Mouse (Mus musculus) kidney, adult 2 months (tissue): ENCODE results near the gene Rps2. TPM values are rescaled to one million over a fixed set of nuclear protein-coding genes. Genes with fewer than 3 reads are reported as not detected.
"Not testable (repeated sequence)": the region's sequence is repeated elsewhere in the genome, so short reads cannot be mapped to it uniquely, and the experiment has no call there.

Experiments
- DNase-seq: peaks from one replicate; pipeline ENCODE4 v3.0.0; 2021
- H3K27ac ChIP-seq: fragments of 200-500 bp; 2 replicates; pipeline ENCODE4 v1.5.1; 2012; ENCODE audit warnings: low read depth, low read length, control low read depth, inconsistent platforms; ENCODE audit not compliant: insufficient read depth
- H3K27me3 ChIP-seq: fragments of 200-500 bp; replicated peaks from 2 replicates; pipeline ENCODE4 v1.6.1; 2012; ENCODE audit warnings: mild to moderate bottlenecking, moderate library complexity, low read length, inconsistent platforms; ENCODE audit not compliant: control insufficient read depth, insufficient read depth
- H3K36me3 ChIP-seq: fragments of 200-500 bp; 2 replicates; pipeline ENCODE4 v1.6.1; 2012; ENCODE audit warnings: mild to moderate bottlenecking, moderate library complexity, low read length, inconsistent platforms; ENCODE audit not compliant: control insufficient read depth, insufficient read depth
- H3K4me1 ChIP-seq: fragments of 200-500 bp; 2 replicates; pipeline ENCODE4 v1.6.1; 2011; ENCODE audit warnings: low read length; ENCODE audit not compliant: control insufficient read depth, insufficient read depth
- H3K4me3 ChIP-seq: fragments of 200-500 bp; 2 replicates; pipeline ENCODE4 v1.5.1; 2011; ENCODE audit warnings: mild to moderate bottlenecking, low read depth, low read length, control low read depth; ENCODE audit not compliant: insufficient read depth
- CTCF ChIP-seq: fragments of 200-500 bp; conservative IDR thresholded peaks from 2 replicates; pipeline ENCODE4 v1.5.1; 2011; ENCODE audit warnings: low read depth, mild to moderate bottlenecking, control low read depth, low read length, moderate library complexity, mixed read lengths; ENCODE audit not compliant: insufficient read depth, insufficient read length
- POLR2A ChIP-seq: fragments of 200-500 bp; IDR thresholded peaks from one replicate; pipeline ENCODE4 v1.6.1; 2011; ENCODE audit warnings: low read depth, low read length, control low read depth
- WGBS: fragments of 180-500 bp; shearing (Covaris S2); methylation state at CpG from one replicate; pipeline ENCODE4 v1.1.7; 2018; 5-methylcytosine and 5-hydroxymethylcytosine counted together
- polyA plus RNA-seq: library from polyadenylated mRNA; depleted of rRNA; stranded (reverse); fragments of >200 nt; gene quantifications from 2 replicates; pipeline ENCODE4 v1.2.3, GENCODE M21; 2012

Rps2 gene
- polyA plus RNA-seq, 1 experiment = 2,444 TPM

GRCm38 (mm10) chr17:24719494-24720222 lies 1.7 kb downstream of the Rps2 start:
- no peaks in the 10 kb centered on the region; the same call in 1 of the 2 replicates for H3K36me3 ChIP-seq
- under 1% methylated on average over 61 of the region's 61 CpGs for WGBS
- peak overlapping the region; percentile 86 for H3K4me3 ChIP-seq
- peak; percentile 99 for DNase-seq
- H3K27ac ChIP-seq = peak overlapping the region; percentile 62
- peaks cover 8% of the 10 kb centered on the region; the same call in 1 of the 2 replicates for H3K4me1 ChIP-seq
- H3K27me3 ChIP-seq = no peaks in the 10 kb centered on the region
- TF ChIP-seq POLR2A = peak; percentile 82
- no peak for TF ChIP-seq CTCF

- H3K27me3 ChIP-seq, DNase-seq, H3K4me1 ChIP-seq, H3K36me3 ChIP-seq, H3K27ac ChIP-seq: not testable (repeated sequence)
- H3K4me3 ChIP-seq = peak overlapping the region; percentile 47
- 2% methylated on average over 11 of the region's 11 CpGs for WGBS
These were observed 2.7 kb downstream of the Rps2 start for GRCm38 (mm10) chr17:24720616-24721015.

DNA sequence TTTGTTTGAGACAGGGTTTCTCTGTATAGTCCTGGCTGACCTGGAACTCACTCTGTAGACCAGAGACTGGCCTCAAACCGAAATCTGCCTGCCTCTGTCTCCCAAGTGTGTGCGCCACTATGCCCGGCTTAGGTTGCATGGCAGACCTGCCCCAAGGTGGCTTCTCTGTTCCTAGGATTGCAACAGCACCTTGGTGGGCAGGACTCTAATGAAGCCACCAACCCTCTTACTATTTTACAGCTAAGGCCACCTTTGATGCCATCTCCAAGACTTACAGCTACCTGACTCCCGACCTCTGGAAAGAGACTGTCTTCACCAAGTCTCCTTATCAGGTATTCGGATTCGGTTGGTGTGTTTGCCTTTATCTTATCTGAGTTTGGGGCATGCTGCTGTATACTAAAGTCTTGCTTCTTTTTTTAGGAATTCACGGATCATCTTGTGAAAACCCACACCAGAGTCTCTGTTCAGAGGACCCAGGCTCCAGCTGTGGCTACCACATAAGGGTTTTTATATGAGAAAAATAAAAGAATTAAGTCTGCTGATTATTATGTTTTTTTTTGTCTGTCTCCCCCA lies 3.6 kb downstream of the Rps2 start:
- not testable (repeated sequence) for H3K27ac ChIP-seq, H3K27me3 ChIP-seq, H3K4me1 ChIP-seq, H3K36me3 ChIP-seq, DNase-seq, H3K4me3 ChIP-seq
- 53% methylated on average over 7 of the region's 7 CpGs for WGBS

DNA sequence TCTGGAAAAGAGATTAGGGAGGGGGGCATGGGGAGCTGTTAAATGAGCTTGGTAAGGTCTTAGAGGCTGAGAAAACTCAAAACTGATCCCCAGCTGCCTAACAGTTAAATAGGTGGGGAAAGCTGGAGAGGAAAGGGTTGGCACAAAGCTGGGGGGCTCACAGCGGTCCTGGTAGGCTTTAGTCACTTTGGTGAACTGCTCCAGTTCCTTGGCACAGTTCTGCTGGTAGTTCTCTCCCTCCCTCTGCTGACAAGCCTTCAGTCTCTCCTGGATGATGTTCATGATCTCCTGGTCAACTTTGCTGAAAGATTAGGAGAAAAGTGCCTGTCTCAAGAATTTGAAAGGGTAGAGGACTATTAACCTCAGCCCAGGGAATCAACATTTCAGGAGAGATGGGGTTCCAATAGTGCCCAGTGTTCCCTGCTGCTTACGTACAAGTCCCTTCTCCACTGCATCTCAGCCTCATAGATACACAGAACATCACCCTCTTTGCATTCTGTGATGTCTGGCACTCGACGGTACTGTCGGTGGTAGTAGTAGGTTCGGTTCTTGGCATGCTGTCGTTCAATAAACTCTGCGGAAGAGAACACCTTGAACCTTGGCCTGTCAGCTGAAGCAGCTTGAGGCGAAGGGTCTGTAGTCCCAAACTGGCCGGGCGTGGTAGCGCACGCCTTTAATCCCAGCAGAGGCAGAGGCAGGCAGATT lies 4.5 kb downstream of the Rps2 start:
- H3K27ac ChIP-seq = no peak overlapping the region
- no peak overlapping the region; the same call in 1 of the 2 replicates for H3K4me3 ChIP-seq
- DNase-seq = no peak
- 31% methylated on average over 13 of the region's 13 CpGs for WGBS
- peaks cover 2% of the 10 kb centered on the region; the same call in 1 of the 2 replicates for H3K4me1 ChIP-seq
- TF ChIP-seq POLR2A (no peak), CTCF (no peak)
- no peaks in the 10 kb centered on the region; the same call in 1 of the 2 replicates for H3K36me3 ChIP-seq
- H3K27me3 ChIP-seq = no peaks in the 10 kb centered on the region

DNA sequence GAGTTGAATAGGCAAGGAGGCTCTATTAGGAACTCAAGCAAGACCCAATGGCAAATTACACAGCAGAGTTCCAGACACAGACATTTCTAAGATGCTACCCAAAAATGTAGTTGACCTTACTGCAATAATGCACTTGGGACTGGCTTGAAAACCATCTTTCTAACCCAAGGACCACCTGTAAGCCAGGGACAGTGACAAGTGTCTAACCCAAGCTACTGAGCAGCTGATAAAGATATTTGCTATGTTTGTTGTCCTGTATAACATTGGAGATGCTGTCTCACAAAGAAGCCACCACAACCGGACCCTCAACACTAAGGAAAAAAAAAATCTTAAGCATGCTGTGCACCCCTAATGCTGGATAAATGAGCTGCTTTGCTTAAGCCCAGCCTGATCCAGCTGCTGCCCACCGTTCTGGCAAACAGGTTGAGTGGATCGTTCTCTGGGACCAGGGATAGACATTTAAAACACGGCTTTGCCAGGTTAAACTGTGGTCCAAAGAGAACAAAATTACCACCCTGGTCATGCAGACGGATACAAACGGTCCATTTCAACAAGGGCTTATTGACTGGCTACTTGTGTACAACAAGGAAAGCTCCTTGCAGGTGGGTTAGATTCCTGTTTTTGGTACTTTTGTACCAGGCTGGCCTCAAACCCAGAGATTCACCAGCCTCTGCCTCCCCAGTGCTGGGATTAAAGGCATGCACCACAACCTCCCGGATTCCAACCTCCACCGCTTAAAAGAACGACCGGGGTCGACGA lies 5.4 kb downstream of the Rps2 start:
- Histone ChIP-seq H3K36me3 (no peaks in the 10 kb centered on the region; the same call in 1 of the 2 replicates), H3K4me3 (peak overlapping the region; percentile 87), H3K4me1 (peaks cover 2% of the 10 kb centered on the region; the same call in 1 of the 2 replicates), H3K27me3 (no peaks in the 10 kb centered on the region), H3K27ac (peak overlapping the region; percentile 90)
- TF ChIP-seq POLR2A = no peak
- TF ChIP-seq CTCF = no peak
- under 1% methylated on average over 12 of the region's 12 CpGs for WGBS
- DNase-seq = no peak

- Histone ChIP-seq H3K36me3 (no peaks in the 10 kb centered on the region; the same call in 1 of the 2 replicates), H3K4me3 (peak overlapping the region; percentile 87), H3K27ac (peak overlapping the region; percentile 90), H3K27me3 (no peaks in the 10 kb centered on the region), H3K4me1 (peaks cover 2% of the 10 kb centered on the region; the same call in 1 of the 2 replicates)
- under 1% methylated on average over 15 of the region's 15 CpGs for WGBS
- TF ChIP-seq CTCF (no peak), POLR2A (no peak)
- no peak for DNase-seq
These were observed 5.9 kb downstream of the Rps2 start for GRCm38 (mm10) chr17:24723881-24724180.

DNA sequence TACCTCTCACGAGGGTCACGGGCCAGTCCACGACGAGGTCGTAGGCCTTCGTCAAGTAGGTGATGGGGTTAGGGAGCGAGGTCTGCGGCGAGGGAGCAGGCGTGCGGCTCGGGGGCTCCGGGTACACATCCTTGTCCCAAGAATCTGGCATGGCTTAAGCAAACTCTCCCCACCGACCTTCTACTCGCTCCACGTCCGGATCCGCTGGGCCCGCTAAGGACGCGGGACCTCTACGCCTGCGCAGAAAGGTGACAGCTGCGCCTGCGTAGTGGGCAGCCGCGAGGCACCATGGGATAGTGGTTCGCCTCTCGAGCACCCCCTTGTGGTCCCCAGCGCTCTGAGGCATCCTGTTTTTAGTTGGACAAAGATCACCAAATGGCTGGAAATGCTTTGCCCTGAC lies 6.3 kb downstream of the Rps2 start, which contains the start of gene Ndufb10:
TSS of gene Ndufb10 (minus strand) at position 295 of the 400 bp plus-strand sequence.
- DNase-seq = peak; percentile 98
- Histone ChIP-seq H3K4me3 (peak within 1 kb of the TSS; percentile 87), H3K27me3 (no peaks in the 10 kb centered on the region), H3K36me3 (no peaks in the 10 kb centered on the region; the same call in 1 of the 2 replicates), H3K4me1 (peaks cover 2% of the 10 kb centered on the region; the same call in 1 of the 2 replicates), H3K27ac (peak within 1 kb of the TSS; percentile 90)
- TF ChIP-seq CTCF = peak; percentile 96; the same call in 1 of the 2 replicates
- TF ChIP-seq POLR2A = peak; percentile 96
- WGBS = under 1% methylated on average over 30 of the region's 30 CpGs
